15 mouse cellular contexts compared by ENCODE assay signal in the genomic region with DNA sequence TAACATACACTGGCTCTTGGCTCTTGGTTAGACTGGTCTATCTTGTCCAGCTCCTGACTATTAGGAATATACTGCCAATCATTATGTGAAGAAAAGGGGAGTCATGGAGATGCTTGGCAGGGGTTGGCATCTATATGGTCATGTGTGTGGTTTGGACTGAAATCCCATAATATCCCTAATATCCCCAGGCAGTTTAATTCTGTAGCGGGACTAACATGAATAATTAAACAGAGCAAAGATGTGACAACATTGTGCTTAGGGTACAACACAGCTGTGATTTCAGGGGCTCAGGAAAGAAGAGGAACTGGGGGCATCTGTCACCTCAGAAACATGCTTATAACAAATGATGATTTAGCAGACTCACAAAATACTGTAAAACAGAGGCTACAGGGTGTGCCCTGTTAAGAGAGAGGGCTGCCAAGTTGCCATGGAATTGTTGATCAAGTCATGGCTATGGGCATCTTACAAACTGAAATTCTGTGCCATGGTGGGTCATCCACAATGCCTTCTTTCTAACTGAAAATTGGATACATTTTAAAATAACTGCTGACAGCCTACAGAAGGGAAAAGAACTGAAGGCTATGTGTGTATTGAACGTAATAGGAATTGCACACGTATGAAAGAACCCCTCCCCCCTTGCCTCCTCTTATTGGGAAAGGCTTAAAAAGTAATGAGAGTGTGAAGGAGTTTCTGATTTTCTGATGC. TPM values are rescaled to one million over a fixed set of nuclear protein-coding genes. Genes with fewer than 3 reads are reported as not detected.
DNase-seq lines count a peak whose midpoint lies in the region; ATAC-seq lines count a peak whose summit lies in the region.
"Had no signal": no experiment of that assay in that cellular context is flagged by ENCODE, and none has a peak within 500 bp of the region (broad histone marks: within the 10 kb centered on the region; RNA-seq: fewer than 3 reads in every experiment).

No protein-coding gene starts in this region.

- no peak overlapping the region for H3K4me2 ChIP-seq in forebrain, embryonic 14.5 days (ENCODE audit: low read length)
- H3K4me2 ChIP-seq in hindbrain, embryonic 15.5 days, result no peak overlapping the region
- peak overlapping the region; percentile 29; the same call in 1 of the 2 replicates for H3K4me2 ChIP-seq in midbrain, embryonic 16.5 days (ENCODE audit: low read length)
- H3K4me2 ChIP-seq: embryonic facial prominence, embryonic 12.5 days; intestine, embryonic 15.5 days; kidney, embryonic 15.5 days; liver, embryonic 13.5 days had no signal

- peaks cover 8% of the 10 kb centered on the region; the same call in 1 of the 2 replicates for H3K4me1 ChIP-seq in forebrain, embryonic 14.5 days (ENCODE audit: control insufficient read depth, insufficient read depth, low read length)
- H3K4me1 ChIP-seq in hindbrain, embryonic 15.5 days (replicated peaks), result peaks cover 13% of the 10 kb centered on the region; the same call in 1 of the 2 replicates
- peaks cover 11% of the 10 kb centered on the region for H3K4me1 ChIP-seq in midbrain, embryonic 16.5 days (ENCODE audit: control insufficient read depth, insufficient read depth, low read length)
- H3K4me1 ChIP-seq: embryonic facial prominence, embryonic 12.5 days; liver, embryonic 13.5 days had no signal

- no peak overlapping the region for H3K9ac ChIP-seq in forebrain, embryonic 14.5 days (ENCODE audit: low read length)
- H3K9ac ChIP-seq in hindbrain, embryonic 15.5 days, result no peak overlapping the region
- no peak overlapping the region for H3K9ac ChIP-seq in midbrain, embryonic 16.5 days (ENCODE audit: low read depth, low read length)
- H3K9ac ChIP-seq: embryonic facial prominence, embryonic 12.5 days; intestine, embryonic 15.5 days; kidney, embryonic 15.5 days; liver, embryonic 13.5 days had no signal

- no peak overlapping the region for H3K27ac ChIP-seq in forebrain, embryonic 14.5 days (ENCODE audit: low read depth, low read length)
- H3K27ac ChIP-seq in hindbrain, embryonic 15.5 days (replicated peaks), result 0 out of 2 replicates have a peak overlapping the region, but pooled peaks have one; percentile 27
- H3K27ac ChIP-seq in midbrain, embryonic 16.5 days (ENCODE audit: low read length), result peak overlapping the region; percentile 35
- H3K27ac ChIP-seq: embryonic facial prominence, embryonic 12.5 days; intestine, embryonic 15.5 days; kidney, embryonic 15.5 days; liver, embryonic 13.5 days had no signal

- no peaks in the 10 kb centered on the region for H3K36me3 ChIP-seq in forebrain, embryonic 14.5 days (ENCODE audit: control insufficient read depth, insufficient read depth, low read length)
- no peaks in the 10 kb centered on the region for H3K36me3 ChIP-seq in hindbrain, embryonic 15.5 days
- H3K36me3 ChIP-seq in midbrain, embryonic 16.5 days (ENCODE audit: control insufficient read depth, insufficient read depth, low read length), result no peaks in the 10 kb centered on the region
- H3K36me3 ChIP-seq: embryonic facial prominence, embryonic 12.5 days; intestine, embryonic 15.5 days; kidney, embryonic 15.5 days; liver, embryonic 13.5 days had no signal

- no peak overlapping the region for H3K4me3 ChIP-seq in forebrain, embryonic 14.5 days (ENCODE audit: low read depth, low read length)
- no peak overlapping the region for H3K4me3 ChIP-seq in hindbrain, embryonic 15.5 days
- no peak overlapping the region for H3K4me3 ChIP-seq in midbrain, embryonic 16.5 days (ENCODE audit: low read depth, low read length)
- H3K4me3 ChIP-seq: embryonic facial prominence, embryonic 12.5 days; intestine, embryonic 15.5 days; kidney, embryonic 15.5 days; liver, embryonic 13.5 days had no signal

- 33% methylated on average over 3 of the region's 3 CpGs for whole genome bisulfite sequencing in forebrain, embryonic 14.5 days
- WGBS in hindbrain, embryonic 15.5 days, result 31% methylated on average over 3 of the region's 3 CpGs
- 19% methylated on average over 3 of the region's 3 CpGs for WGBS in midbrain, embryonic 16.5 days

- no peaks in the 10 kb centered on the region for H3K9me3 ChIP-seq in forebrain, embryonic 14.5 days (replicated peaks; ENCODE audit: control insufficient read depth, low read length)
- no peaks in the 10 kb centered on the region for H3K9me3 ChIP-seq in hindbrain, embryonic 15.5 days
- no peaks in the 10 kb centered on the region for H3K9me3 ChIP-seq in midbrain, embryonic 16.5 days (replicated peaks; ENCODE audit: control insufficient read depth, low read length, poor library complexity, severe bottlenecking)
- H3K9me3 ChIP-seq: embryonic facial prominence, embryonic 12.5 days; intestine, embryonic 15.5 days; kidney, embryonic 15.5 days; liver, embryonic 13.5 days had no signal

- peak; percentile 50 for DNase-seq in 3T3-L1 (ENCODE audit: low read depth, low spot score)
- peak; percentile 61 for DNase-seq in forebrain, embryonic 14.5 days (ENCODE audit: low spot score)
- DNase-seq in adrenal gland, postnatal 14 days, result no peak
- no peak for DNase-seq in adrenal gland, adult 8-10 months
- no peak for DNase-seq in cerebellum, adult 9-10 months
- DNase-seq: cerebellum, postnatal 14 days; gastrocnemius, postnatal 14 days; liver, embryonic 13.5 days; lung, postnatal 14 days; thymus, postnatal 36 days had no signal

- H3K27me3 ChIP-seq in forebrain, embryonic 14.5 days (replicated peaks; ENCODE audit: control insufficient read depth, insufficient read depth, low read length), result no peaks in the 10 kb centered on the region
- H3K27me3 ChIP-seq in hindbrain, embryonic 15.5 days, result no peaks in the 10 kb centered on the region
- H3K27me3 ChIP-seq in midbrain, embryonic 16.5 days (ENCODE audit: control insufficient read depth, insufficient read depth, low read depth, low read length), result no peaks in the 10 kb centered on the region
- H3K27me3 ChIP-seq: embryonic facial prominence, embryonic 12.5 days; intestine, embryonic 15.5 days; kidney, embryonic 15.5 days; liver, embryonic 13.5 days had no signal

- ATAC-seq in forebrain, embryonic 14.5 days, result peak; percentile 88
- ATAC-seq in hindbrain, embryonic 15.5 days (ENCODE audit: low FRiP score, low read depth), result peak; percentile 54; the same call in 1 of the 2 replicates
- ATAC-seq in midbrain, embryonic 16.5 days, result peak; percentile 69
- ATAC-seq: intestine, embryonic 15.5 days had no signal

RNA-seq across cellular contexts. Expression of gene Marcks, which starts 33.1 kb away (rescaled TPM):
- 319 and 350 TPM in 2 replicates for polyA plus RNA-seq in forebrain, embryonic 14.5 days (2014; fragmentation: Nextera tagmentation; extraction: Ambion mirVana)
- 178 and 197 TPM in 2 replicates for polyA plus RNA-seq in hindbrain, embryonic 15.5 days (2015; fragmentation: Nextera tagmentation; extraction: Ambion mirVana)
- polyA plus RNA-seq in midbrain, embryonic 16.5 days (2015; fragmentation: Nextera tagmentation; extraction: Ambion mirVana), result 187 and 196 TPM in 2 replicates
- 83.8 and 85.5 TPM in 2 replicates for total RNA-seq in adrenal gland, postnatal 14 days (2021)
- total RNA-seq in adrenal gland, adult 8-10 months (2022), result 10 to 100 TPM; 33.6 to 49.8 (median 41.0) TPM

Comparison
In these comparisons a context has a peak if more than half of its experiments do, and no peak if none do; other contexts are left out.
1. DNase-seq: peak in 3T3-L1 (single experiment) and forebrain, embryonic 14.5 days (single experiment); none in adrenal gland, postnatal 14 days (single experiment), adrenal gland, adult 8-10 months (single experiment) and cerebellum, adult 9-10 months (single experiment).
2. Peak in every context shown above with its lines, with median percentiles within 50 percentile points of each other: ATAC-seq.